Mouse (Mus musculus) liver, embryonic 18 days (tissue): ENCODE results near the gene Plscr1. TPM values are rescaled to one million over a fixed set of nuclear protein-coding genes. Genes with fewer than 3 reads are reported as not detected.

ENCODE experiments used
- polyA plus RNA-seq: library from polyadenylated mRNA; depleted of rRNA; stranded (reverse); fragments of >200 nt; gene quantifications from 2 replicates; pipeline ENCODE4 v1.2.3, GENCODE M21; 2012; rRNA removed

The Plscr1 gene
- polyA plus RNA-seq: 20.6 and 22.1 TPM in 2 replicates

DNA sequence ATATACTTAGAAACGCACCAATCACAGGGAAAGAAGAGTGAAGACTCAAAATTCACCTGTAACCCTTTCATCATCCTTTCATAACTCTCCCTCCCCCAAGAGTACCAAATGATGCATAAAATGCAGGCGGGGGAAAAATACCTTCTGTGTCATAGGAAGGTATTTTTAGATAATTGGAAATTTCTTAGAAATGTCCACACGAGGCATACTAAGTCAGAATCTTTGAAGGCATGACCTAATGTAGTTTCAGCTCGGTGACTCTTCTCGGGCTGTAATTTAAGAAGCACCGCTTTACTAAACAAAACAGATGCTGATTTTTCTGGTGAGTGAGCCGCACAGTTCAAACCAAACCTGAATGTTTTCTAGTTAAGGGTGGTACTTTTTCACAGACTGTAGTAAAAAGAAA, at the start of gene Plscr1:
Gene Plscr1, plus strand, starts transcription at position 304 of the 406 bp plus-strand sequence.

GRCm38 (mm10) chr9:92275486-92276207, 26.1 kb downstream of the Plscr1 start, which contains the start of gene Plscr2:
Gene Plscr2, plus strand, starts transcription at chr9:92275602.

DNA sequence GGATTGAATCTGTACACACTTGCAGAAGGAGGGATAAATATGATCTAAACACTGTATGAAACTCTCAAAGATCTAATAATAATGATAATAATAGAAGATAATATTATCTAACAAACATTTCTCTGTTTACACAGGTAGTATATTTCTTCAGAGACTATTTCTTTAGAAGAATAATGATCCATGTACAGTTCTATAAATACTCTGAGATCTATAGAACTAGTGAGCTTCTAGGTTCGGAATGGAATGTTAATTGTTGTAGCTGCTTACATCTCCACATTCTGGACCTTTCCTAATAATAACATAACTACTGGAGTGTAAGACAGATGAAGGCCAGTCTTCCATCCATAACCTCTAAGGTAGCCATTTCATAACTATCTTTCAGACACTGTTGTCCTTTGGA, 59.5 kb downstream of the Plscr1 start, which contains the start of gene 1700057G04Rik:
Gene 1700057G04Rik, plus strand, starts transcription at position 301 of the 400 bp plus-strand sequence.

Other genes starting within 250 kb of the Plscr1 start
- not detected in 2 replicates for gene Plscr5, start 56.8 kb upstream of the Plscr1 start, polyA plus RNA-seq
- 1.1 and 1.5 TPM in 2 replicates for gene Plscr2, start 25.9 kb downstream of the Plscr1 start, polyA plus RNA-seq
- not detected in 2 replicates for gene 1700057G04Rik, start 59.6 kb downstream of the Plscr1 start, polyA plus RNA-seq
- 1.00 TPM in 2 replicates for gene Plscr4, start 207.6 kb downstream of the Plscr1 start, polyA plus RNA-seq